Mouse (Mus musculus) cortical plate, adult 2 months (tissue): ENCODE data around the gene Ccl9.

Experiments
- CTCF ChIP-seq: fragments of 200-500 bp; IDR thresholded peaks from 2 replicates; pipeline ENCODE4 v1.5.1; 2011; ENCODE audit warnings: mild to moderate bottlenecking, control low read depth, low read length; ENCODE audit not compliant: insufficient read depth; ENCODE audit errors: extremely low read depth
- POLR2A ChIP-seq: fragments of 200-500 bp; IDR thresholded peaks from 2 replicates; pipeline ENCODE4 v1.6.1; 2011; ENCODE audit warnings: mild to moderate bottlenecking, low read length, control low read depth; ENCODE audit not compliant: insufficient read depth; ENCODE audit errors: extremely low read depth

DNA sequence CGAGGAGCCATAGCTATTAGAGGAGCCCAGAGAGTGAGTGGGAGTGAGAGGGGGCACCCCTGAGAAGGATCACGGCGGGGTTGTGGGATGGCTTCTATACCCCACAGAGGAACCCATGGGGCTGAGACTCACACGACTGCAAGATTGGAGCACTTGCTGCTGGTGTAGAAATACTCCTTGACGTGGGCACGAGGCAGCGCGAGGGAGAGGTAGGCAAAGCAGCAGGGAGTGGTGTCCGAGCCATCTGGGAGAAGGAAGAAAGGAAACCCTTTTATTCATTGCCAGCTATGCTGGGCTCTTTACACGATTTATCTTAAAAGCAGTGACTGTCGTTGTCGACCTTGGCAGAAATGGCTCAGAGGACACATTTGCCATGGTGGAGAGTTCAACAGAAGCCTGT lies 49.4 kb downstream of the Ccl9 start:
- TF ChIP-seq CTCF, result no peak
- no peak for TF ChIP-seq POLR2A
